Mouse (Mus musculus) layer of hippocampus, adult 2 months (tissue): Measurements from ENCODE around the gene Gm6588. TPM values are rescaled to one million over a fixed set of nuclear protein-coding genes. Genes with fewer than 3 reads are reported as not detected.
A peak's percentile ranks its signal among the peaks of the same experiment; 100 is the strongest.

Experiments used
- DNase-seq, 2 experiments: peaks; one replicate each; pipeline ENCODE4 v3.0.0; 2022; ENCODE audit warnings: low spot score in 2 of 2
- H3K27ac ChIP-seq: fragments of 200-600 bp; 2 replicates; pipeline ENCODE4 v1.8.1; 2022
- H3K4me3 ChIP-seq: fragments of 200-600 bp; 2 replicates; pipeline ENCODE4 v1.8.1; 2022; ENCODE audit warnings: mild to moderate bottlenecking
- CTCF ChIP-seq: fragments of 200-600 bp; conservative IDR thresholded peaks from 2 replicates; pipeline ENCODE4 v1.8.1; 2022; ENCODE audit warnings: antibody characterized with exemption, mild to moderate bottlenecking, moderate library complexity
- total RNA-seq, 2 experiments: library from RNA; stranded (reverse); gene quantifications; 2 replicates each; pipeline ENCODE4 v1.2.3; 2021

Gm6588 gene
- total RNA-seq, 2 experiments from 2014 or later: not detected

DNA sequence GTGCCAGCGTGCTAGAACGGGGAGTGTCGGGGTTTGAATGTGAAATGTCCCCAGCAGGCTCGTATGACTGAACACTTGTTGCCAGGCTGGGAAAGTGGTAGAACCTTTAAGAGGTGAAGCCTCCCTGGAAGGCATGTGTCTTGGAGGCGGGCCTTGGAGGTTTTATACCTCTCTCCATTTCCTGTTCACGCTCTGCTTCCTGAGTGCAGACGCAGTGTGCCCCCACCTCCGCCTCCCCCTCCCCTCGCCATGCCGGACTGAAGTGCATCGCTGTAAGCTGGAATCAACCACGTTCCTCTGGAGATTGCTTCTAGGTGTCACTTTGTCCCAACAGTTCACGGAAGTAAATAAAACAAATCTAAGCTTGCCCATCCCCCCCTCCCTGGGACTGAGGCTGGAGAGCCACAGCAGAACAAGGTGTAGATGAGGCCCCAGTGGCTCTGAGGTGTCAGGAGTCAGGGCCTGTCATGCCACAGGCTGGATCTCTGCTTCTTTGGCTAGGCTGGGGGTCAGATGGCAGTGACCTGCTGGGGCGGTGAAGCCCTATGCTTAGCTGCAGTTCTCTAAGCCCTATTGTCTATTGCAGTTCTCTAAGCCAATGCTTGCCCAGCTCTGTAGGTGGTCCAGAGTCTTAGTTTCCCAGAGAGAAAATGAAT lies 18.0 kb upstream of the Gm6588 start:
- DNase-seq: no peak
- Histone ChIP-seq H3K4me3 (no peak overlapping the region), H3K27ac (peak overlapping the region; percentile 69)
- TF ChIP-seq CTCF: no peak

DNA sequence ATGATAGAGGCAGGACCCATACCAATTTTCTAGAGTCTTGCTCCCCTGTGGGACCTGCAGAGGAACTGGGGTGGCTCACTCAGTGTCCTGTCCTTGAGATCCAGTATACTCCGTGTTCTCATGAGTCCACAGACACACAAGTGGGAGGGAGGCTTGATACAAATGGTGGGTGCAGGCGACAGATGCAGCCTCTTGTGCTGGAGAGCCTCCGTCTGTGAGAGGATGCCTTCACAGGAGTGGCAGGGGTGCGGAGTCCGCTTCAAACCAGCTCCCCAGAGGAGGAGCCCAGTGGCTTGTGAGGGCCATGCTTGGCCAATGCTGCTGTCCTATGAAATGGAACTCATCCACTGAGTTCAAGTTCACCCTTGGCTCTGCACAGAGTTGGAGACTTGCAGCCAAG lies 17.2 kb upstream of the Gm6588 start:
- no peak for DNase-seq
- Histone ChIP-seq H3K4me3 (no peak overlapping the region), H3K27ac (peak overlapping the region; percentile 69)
- no peak for TF ChIP-seq CTCF

GRCm38 (mm10) chr5:112433004-112433403 lies 16.2 kb upstream of the Gm6588 start:
- DNase-seq: peak; percentile 78 to 93
- Histone ChIP-seq H3K27ac (peak overlapping the region; percentile 69), H3K4me3 (no peak overlapping the region)
- TF ChIP-seq CTCF: peak; percentile 96

- TF ChIP-seq CTCF: no peak
- H3K4me3 ChIP-seq: no peak overlapping the region
- no peak for DNase-seq
- 0 out of 2 replicates have a peak overlapping the region, but pooled peaks have one; percentile 7 for H3K27ac ChIP-seq
Measured at GRCm38 (mm10) chr5:112438535-112438934, 10.7 kb upstream of the Gm6588 start.

- Histone ChIP-seq H3K4me3 (no peak overlapping the region), H3K27ac (no peak overlapping the region)
- no peak for TF ChIP-seq CTCF
- DNase-seq: no peak
Measured at GRCm38 (mm10) chr5:112453088-112453487, 3.9 kb downstream of the Gm6588 start.

GRCm38 (mm10) chr5:112454966-112455555 lies 5.8 kb downstream of the Gm6588 start:
- Histone ChIP-seq H3K27ac (no peak overlapping the region), H3K4me3 (no peak overlapping the region)
- peak; percentile 72 for TF ChIP-seq CTCF
- DNase-seq: peak in 1 of 2 experiments; percentile 40

GRCm38 (mm10) chr5:112459903-112460302 lies 10.7 kb downstream of the Gm6588 start:
- DNase-seq: no peak
- H3K4me3 ChIP-seq: no peak overlapping the region
- H3K27ac ChIP-seq: peak overlapping the region; percentile 39; the same call in 1 of the 2 replicates
- no peak for TF ChIP-seq CTCF

GRCm38 (mm10) chr5:112466331-112466730 lies 17.1 kb downstream of the Gm6588 start:
- no peak for TF ChIP-seq CTCF
- no peak for DNase-seq
- H3K4me3 ChIP-seq: no peak overlapping the region
- 0 out of 2 replicates have a peak overlapping the region, but pooled peaks have one; percentile 10 for H3K27ac ChIP-seq

- Histone ChIP-seq H3K27ac (no peak overlapping the region), H3K4me3 (no peak overlapping the region)
- TF ChIP-seq CTCF: no peak
- DNase-seq: no peak
Measured at GRCm38 (mm10) chr5:112468986-112469581, 19.9 kb downstream of the Gm6588 start.

- Histone ChIP-seq H3K27ac (no peak overlapping the region), H3K4me3 (no peak overlapping the region)
- DNase-seq: peak; percentile 48 to 68
- peak; percentile 89 for TF ChIP-seq CTCF
Measured at GRCm38 (mm10) chr5:112470144-112470543, 20.9 kb downstream of the Gm6588 start.

GRCm38 (mm10) chr5:112473453-112473852 lies 24.2 kb downstream of the Gm6588 start:
- H3K4me3 ChIP-seq: no peak overlapping the region
- DNase-seq: no peak
- no peak overlapping the region; the same call in 1 of the 2 replicates for H3K27ac ChIP-seq
- TF ChIP-seq CTCF: no peak

DNA sequence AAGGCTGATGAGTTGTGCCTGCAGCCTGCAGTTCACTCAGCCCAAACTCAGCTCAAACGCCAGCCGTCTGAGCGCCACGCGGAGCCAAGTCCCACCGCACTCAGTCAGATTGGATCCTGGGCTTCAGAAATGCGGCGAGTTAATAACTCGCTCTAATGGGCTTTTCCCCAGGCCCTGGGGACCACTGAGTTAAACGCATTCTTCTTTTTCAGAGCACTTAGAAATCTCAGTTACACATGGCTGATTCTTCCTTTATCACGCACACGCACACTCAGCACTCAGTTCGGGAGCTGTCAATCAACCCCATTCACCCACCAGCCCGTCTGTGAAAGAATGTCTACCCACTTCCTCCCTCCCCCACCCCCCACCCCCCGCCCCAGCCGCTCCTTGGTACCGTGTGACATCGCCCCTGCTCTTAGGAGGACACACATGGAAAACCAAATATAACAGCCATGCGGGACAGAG lies 32.8 kb downstream of the Gm6588 start:
- DNase-seq: no peak
- no peak for TF ChIP-seq CTCF
- H3K4me3 ChIP-seq: no peak overlapping the region
- peak overlapping the region; percentile 64 for H3K27ac ChIP-seq

- peak overlapping the region; percentile 64 for H3K27ac ChIP-seq
- TF ChIP-seq CTCF: no peak
Measured at GRCm38 (mm10) chr5:112482551-112482950, 33.3 kb downstream of the Gm6588 start.

More at GRCm38 (mm10) chr5:112482551-112482950, 33.3 kb downstream of the Gm6588 start:
- H3K4me3 ChIP-seq: no peak overlapping the region
- DNase-seq: no peak
